Mouse (Mus musculus) embryonic facial prominence, embryonic 14.5 days (tissue): ENCODE results near the gene Zbtb16. TPM values are rescaled to one million over a fixed set of nuclear protein-coding genes. Genes with fewer than 3 reads are reported as not detected.

ENCODE experiments used
- ATAC-seq: fragments of 200-750 bp; cut with Nextera tagmentation; 2 replicates; pipeline ENCODE4 v1.8.0; 2017; ENCODE audit warnings: low read depth, moderate number of reproducible peaks, moderate TSS enrichment
- DNase-seq: peaks from one replicate; pipeline ENCODE4 v3.0.0-alpha.2; 2015; ENCODE audit warnings: low spot score
- H3K27ac ChIP-seq: fragments of 300-500 bp; sonication (generic); replicated peaks from 2 replicates; pipeline ENCODE4 v1.5.1; 2014; ENCODE audit warnings: low read depth, mild to moderate bottlenecking, low read length, moderate library complexity
- H3K27me3 ChIP-seq: fragments of 300-500 bp; sonication (generic); replicated peaks from 2 replicates; pipeline ENCODE4 v1.6.1; 2014; ENCODE audit warnings: low read length; ENCODE audit not compliant: control insufficient read depth, insufficient read depth
- H3K36me3 ChIP-seq: fragments of 300-500 bp; sonication (generic); 2 replicates; pipeline ENCODE4 v1.6.1; 2014; ENCODE audit warnings: low read length, mixed read lengths; ENCODE audit not compliant: control insufficient read depth, insufficient read depth
- H3K4me1 ChIP-seq: fragments of 300-500 bp; sonication (generic); 2 replicates; pipeline ENCODE4 v1.6.1; 2014; ENCODE audit warnings: antibody characterized with exemption, low read length; ENCODE audit not compliant: control insufficient read depth, insufficient read depth
- H3K4me2 ChIP-seq: fragments of 300-500 bp; sonication (generic); 2 replicates; pipeline ENCODE4 v1.6.1; 2014; ENCODE audit warnings: low read depth, mild to moderate bottlenecking, low read length, moderate library complexity, mixed read lengths
- H3K4me3 ChIP-seq: fragments of 300-500 bp; sonication (generic); 2 replicates; pipeline ENCODE4 v1.5.1; 2014; ENCODE audit warnings: low read depth, mild to moderate bottlenecking, low read length
- H3K9ac ChIP-seq: fragments of 300-500 bp; sonication (generic); 2 replicates; pipeline ENCODE4 v1.6.1; 2014; ENCODE audit warnings: low read depth, mild to moderate bottlenecking, low read length, moderate library complexity, mixed read lengths
- H3K9me3 ChIP-seq: fragments of 300-500 bp; sonication (generic); 2 replicates; pipeline ENCODE4 v1.6.1; 2016; ENCODE audit warnings: low read length; ENCODE audit not compliant: control insufficient read depth
- WGBS: fragments of 180-500 bp; shearing (Covaris S2); extraction: QIAGEN DNeasy Blood & Tissue Kit; methylation state at CpG from one replicate; pipeline ENCODE4 v1.1.7; 2014; 5-methylcytosine and 5-hydroxymethylcytosine counted together
- polyA plus RNA-seq: library from polyadenylated mRNA; unstranded; fragments of >200 nt; fragmentation: Nextera tagmentation; extraction: Ambion mirVana; gene quantifications from 2 replicates; pipeline ENCODE4 v1.2.1, GENCODE M21; 2014

The Zbtb16 gene
- polyA plus RNA-seq, 1 experiment from 2014 or later: 4.1 TPM

DNA sequence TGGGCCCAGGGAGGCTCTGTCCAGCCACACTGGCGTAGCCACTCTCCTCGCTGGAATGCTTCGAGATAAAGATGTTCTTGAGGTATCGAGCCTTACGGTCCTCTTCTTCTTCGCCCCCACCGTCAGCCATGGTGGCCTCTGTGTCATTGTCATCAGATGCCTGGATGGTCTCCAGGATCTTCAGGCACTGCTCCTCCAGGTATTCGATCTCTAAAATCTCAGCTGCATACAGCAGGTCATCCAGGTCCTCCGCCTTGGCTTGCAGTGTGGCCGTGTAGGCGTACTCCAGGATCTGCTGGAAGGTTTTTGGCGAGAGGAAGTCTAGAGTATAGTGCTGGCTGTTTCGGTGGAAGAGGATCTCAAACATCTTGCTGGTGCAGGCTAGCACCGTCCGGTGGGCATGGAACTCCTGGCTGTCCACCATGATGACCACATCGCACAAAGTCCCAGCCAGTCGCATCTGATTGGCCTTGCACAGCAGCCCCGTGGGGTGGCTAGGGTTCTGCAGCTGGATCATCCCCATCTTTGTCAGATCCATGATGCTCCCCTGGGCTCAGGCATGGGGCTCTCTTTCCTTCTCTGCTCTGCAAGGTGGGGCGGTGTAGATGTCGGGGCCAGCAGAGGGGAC is 3.4 kb downstream of the Zbtb16 start:
- DNase-seq (no peak), ATAC-seq (no peak)
- peaks cover 11% of the 10 kb centered on the region for H3K4me1 ChIP-seq
- H3K27ac ChIP-seq: no peak overlapping the region
- H3K9ac ChIP-seq: no peak overlapping the region
- H3K4me2 ChIP-seq: no peak overlapping the region
- 87% methylated on average over 19 of the region's 20 CpGs for WGBS
- H3K9me3 ChIP-seq: no peaks in the 10 kb centered on the region
- peaks cover 56% of the 10 kb centered on the region for H3K27me3 ChIP-seq
- no peaks in the 10 kb centered on the region for H3K36me3 ChIP-seq
- H3K4me3 ChIP-seq: no peak overlapping the region

DNA sequence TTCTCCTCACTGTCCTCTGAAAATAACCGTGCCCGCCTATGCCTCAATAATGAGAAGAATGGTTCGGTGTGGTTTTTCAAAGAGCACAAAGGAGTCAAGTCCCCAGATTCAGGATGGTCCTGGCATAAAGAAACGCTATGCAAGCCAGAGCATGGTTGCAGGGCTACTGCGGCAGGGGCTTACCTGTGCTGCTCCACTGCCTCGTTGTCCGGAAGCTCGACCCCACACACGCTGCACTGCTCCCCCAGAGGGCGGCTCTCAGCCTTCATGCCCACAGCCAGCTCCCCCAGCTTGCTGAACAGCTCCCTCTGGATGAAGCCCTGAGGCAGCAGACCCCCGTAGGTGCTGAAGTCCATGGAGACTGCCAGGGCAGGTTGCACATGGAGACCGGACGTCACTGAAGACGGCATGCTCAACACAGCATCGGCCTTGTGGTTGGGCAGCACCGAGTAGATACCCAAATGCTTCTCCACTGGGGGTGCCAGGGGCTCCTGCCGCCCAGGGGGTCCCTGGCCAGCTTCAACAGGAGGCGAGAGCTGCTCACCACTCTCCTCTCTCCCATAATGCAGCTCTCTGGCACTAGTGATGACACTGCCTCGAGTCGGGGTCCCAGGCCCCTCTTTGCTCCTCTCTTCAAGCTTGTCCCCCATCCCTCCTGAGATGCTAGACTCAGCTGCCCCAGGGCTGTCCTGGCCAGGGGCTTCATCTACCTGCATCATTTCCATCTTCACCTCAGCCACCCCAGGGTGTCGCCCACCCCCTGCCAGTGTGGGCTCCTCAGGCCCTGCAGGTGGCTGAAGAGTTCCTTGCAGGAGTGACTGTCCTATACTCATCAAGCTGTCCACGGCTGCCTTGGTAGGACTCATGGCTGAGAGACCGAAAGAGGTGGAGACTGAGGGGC is 4.2 kb downstream of the Zbtb16 start:
- Histone ChIP-seq H3K9me3 (no peaks in the 10 kb centered on the region), H3K4me1 (peaks cover 11% of the 10 kb centered on the region), H3K9ac (no peak overlapping the region), H3K4me2 (no peak overlapping the region), H3K4me3 (no peak overlapping the region), H3K27ac (no peak overlapping the region), H3K27me3 (peaks cover 49% of the 10 kb centered on the region), H3K36me3 (no peaks in the 10 kb centered on the region)
- WGBS: 83% methylated on average over 21 of the region's 23 CpGs
- no peak for ATAC-seq
- no peak for DNase-seq

DNA sequence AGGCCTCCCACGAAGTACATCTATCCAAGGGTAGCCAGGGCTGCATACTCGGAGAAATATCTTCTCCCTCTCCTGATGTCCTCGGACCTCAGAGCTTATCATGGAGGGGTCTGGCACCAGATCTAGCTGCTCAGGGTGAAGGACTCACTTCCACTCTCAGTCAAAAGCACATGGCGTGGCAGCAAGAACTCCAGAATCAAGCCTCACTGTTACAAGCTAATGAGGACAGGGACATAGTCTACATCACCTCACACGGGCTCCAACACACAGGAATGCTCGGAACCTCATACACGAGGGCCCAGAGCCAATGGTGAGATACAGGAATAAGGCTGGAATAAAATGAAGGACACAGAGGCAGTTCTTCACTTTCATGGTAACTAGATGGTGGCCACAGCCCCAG is 7.2 kb downstream of the Zbtb16 start:
- Histone ChIP-seq H3K36me3 (no peaks in the 10 kb centered on the region), H3K27me3 (peaks cover 27% of the 10 kb centered on the region), H3K27ac (no peak overlapping the region), H3K9me3 (no peaks in the 10 kb centered on the region), H3K9ac (no peak overlapping the region), H3K4me1 (peaks cover 7% of the 10 kb centered on the region), H3K4me3 (no peak overlapping the region), H3K4me2 (no peak overlapping the region)
- DNase-seq (no peak), ATAC-seq (no peak)
- WGBS: 77% methylated on average over 7 of the region's 7 CpGs

DNA sequence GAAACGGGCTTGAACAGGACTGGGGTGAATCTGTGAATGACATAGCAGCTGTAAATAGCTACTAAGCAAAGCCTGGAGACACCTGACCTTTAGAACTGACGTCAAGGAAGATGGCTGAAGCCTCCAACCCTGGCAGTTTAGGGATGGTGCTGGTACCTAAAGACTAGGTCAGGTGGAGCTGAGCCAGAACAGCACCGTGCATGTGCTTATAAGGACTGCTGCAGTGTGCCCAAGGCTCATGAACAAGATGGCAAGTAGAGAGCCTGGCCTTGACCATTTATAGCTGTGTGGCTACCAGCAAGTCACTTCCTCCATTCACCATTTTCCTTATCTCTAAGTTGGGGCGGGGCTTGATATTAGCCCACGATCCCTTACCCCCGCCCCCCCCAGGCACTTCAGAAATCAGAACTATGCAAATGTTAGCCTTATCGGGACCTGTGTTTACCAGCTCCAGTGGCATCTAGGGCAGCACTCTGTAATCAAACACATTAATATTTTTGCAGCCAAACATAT is 9.6 kb downstream of the Zbtb16 start:
- H3K27ac ChIP-seq: no peak overlapping the region
- WGBS: 76% methylated on average over 7 of the region's 7 CpGs
- H3K36me3 ChIP-seq: no peaks in the 10 kb centered on the region
- H3K4me2 ChIP-seq: no peak overlapping the region
- H3K27me3 ChIP-seq: peaks cover 14% of the 10 kb centered on the region; the same call in 1 of the 2 replicates
- no peak overlapping the region for H3K4me3 ChIP-seq
- H3K4me1 ChIP-seq: peaks cover 20% of the 10 kb centered on the region
- no peak overlapping the region for H3K9ac ChIP-seq
- H3K9me3 ChIP-seq: no peaks in the 10 kb centered on the region
- DNase-seq: no peak
- ATAC-seq: no peak

DNA sequence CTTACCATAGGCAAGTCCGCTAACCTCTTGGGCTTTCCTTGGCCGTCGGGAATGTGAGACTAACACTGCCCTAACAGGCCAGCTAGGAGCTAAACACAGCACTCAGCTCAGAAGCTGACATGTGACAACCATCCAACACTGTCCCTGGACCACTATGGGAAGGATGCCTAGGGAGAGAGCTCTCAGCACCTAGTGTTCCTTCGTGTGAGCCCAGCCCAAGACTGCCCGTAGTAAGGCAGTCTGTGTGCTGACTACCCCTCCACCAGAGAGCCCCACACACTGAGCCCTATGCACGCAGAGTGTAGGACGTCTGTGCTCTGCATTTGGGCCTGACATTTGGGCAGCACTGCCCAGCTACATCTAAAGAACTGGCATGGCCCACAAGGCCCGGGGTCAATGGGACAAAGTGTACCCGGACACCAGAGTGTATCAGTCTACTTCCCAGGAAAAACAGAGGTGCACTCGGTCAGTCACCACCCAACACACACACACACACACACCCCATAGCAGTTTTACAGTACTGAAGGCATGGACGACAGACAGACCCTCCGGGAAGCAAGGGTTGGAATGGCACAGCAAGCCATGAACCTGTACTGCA is 11.4 kb downstream of the Zbtb16 start:
- Histone ChIP-seq H3K27me3 (peaks cover 14% of the 10 kb centered on the region; the same call in 1 of the 2 replicates), H3K4me1 (peaks cover 31% of the 10 kb centered on the region), H3K4me2 (no peak overlapping the region), H3K36me3 (no peaks in the 10 kb centered on the region), H3K9me3 (no peaks in the 10 kb centered on the region), H3K9ac (no peak overlapping the region), H3K27ac (no peak overlapping the region), H3K4me3 (no peak overlapping the region)
- WGBS: 68% methylated on average over 12 of the region's 12 CpGs
- no peak for DNase-seq
- ATAC-seq: no peak

DNA sequence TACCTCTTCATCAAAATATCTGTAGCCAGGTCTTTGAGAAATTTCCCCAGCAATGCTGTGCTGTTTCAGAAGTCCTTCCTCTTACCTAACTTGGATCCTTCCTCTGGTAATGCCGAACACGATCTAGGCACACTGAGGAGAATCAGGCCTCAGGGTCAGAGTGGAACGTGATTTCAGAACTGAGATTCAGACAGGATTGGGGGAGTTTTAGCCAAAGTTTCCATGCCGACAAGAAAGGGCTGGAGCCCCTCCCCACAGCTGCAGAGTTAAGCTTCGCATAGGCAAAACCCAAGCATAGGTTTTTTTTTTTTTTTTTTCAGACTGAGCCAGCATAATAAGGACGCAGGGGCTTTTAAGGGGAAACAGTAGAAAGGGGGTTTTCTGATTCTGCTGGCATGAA is 12.2 kb downstream of the Zbtb16 start:
- H3K36me3 ChIP-seq: no peaks in the 10 kb centered on the region
- peaks cover 31% of the 10 kb centered on the region for H3K4me1 ChIP-seq
- H3K9ac ChIP-seq: no peak overlapping the region
- ATAC-seq (no peak), DNase-seq (peak; percentile 43)
- no peak overlapping the region for H3K4me2 ChIP-seq
- H3K4me3 ChIP-seq: no peak overlapping the region
- no peak overlapping the region for H3K27ac ChIP-seq
- H3K9me3 ChIP-seq: no peaks in the 10 kb centered on the region
- peaks cover 15% of the 10 kb centered on the region; the same call in 1 of the 2 replicates for H3K27me3 ChIP-seq
- WGBS: 17% methylated on average over 6 of the region's 6 CpGs

DNA sequence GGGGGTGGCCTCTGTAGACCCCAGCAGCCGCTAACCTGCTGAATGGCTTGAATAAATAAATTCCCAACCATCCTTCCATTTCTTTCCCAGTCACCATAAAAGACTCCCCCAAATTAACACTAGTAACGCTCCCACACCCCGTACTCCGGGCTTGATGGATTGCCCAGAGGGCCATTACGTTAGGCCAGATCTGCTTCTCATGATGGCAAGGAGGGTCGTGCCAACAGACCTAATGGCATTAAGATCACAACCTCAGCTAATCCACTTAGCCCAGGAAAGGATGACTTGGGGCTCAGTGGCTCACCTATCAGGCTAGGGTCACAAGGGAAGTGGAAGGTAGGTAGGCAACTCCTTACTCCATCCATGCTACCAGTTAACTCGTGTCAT is 12.7 kb downstream of the Zbtb16 start:
- H3K9ac ChIP-seq: no peak overlapping the region
- peaks cover 31% of the 10 kb centered on the region for H3K4me1 ChIP-seq
- H3K27ac ChIP-seq: no peak overlapping the region
- H3K36me3 ChIP-seq: no peaks in the 10 kb centered on the region
- ATAC-seq (no peak), DNase-seq (no peak)
- peak overlapping the region; percentile 32 for H3K4me2 ChIP-seq
- no peaks in the 10 kb centered on the region for H3K9me3 ChIP-seq
- 16% methylated on average over 7 of the region's 7 CpGs for WGBS
- no peak overlapping the region for H3K4me3 ChIP-seq
- peaks cover 18% of the 10 kb centered on the region; the same call in 1 of the 2 replicates for H3K27me3 ChIP-seq

DNA sequence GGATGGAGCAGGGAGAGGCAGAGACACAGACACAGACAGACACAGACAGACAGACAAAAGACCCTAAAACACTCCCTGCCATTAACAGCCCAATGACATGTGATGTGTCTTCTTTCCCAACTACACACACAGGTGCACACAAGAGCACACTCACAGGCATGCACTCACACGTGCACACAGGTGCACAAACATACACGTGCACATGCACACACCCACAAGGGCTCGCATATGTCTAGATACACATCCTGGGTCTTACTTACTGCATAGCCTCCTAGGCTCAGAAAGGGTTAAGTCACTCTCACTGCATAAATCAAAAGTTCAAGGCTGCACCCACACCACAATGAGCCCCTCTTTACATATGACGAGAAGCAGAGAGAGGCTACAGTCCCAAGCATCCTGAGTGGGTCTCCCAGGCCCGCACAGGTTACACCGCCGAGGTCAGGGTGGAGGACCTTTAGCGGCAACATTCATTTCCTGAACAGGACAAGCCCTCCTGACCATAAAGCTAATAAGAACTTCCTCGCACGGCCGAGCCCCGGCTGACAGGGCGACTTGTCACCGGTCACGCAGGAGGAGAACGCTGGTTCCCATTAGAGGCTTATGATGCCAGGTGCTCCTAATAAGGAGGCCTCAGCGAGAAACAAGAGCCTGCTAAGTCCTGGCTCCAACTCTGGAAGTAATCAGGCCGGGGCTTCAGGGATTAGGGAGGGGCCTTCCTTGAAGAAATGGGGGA is 13.3 kb downstream of the Zbtb16 start:
- H3K9ac ChIP-seq: no peak overlapping the region
- peaks cover 18% of the 10 kb centered on the region; the same call in 1 of the 2 replicates for H3K27me3 ChIP-seq
- ATAC-seq: peak; percentile 74
- 11% methylated on average over 17 of the region's 18 CpGs for WGBS
- H3K4me1 ChIP-seq: peaks cover 31% of the 10 kb centered on the region
- peak; percentile 82 for DNase-seq
- no peaks in the 10 kb centered on the region for H3K9me3 ChIP-seq
- H3K27ac ChIP-seq: no peak overlapping the region
- H3K36me3 ChIP-seq: no peaks in the 10 kb centered on the region
- H3K4me3 ChIP-seq: no peak overlapping the region
- peak overlapping the region; percentile 32 for H3K4me2 ChIP-seq
